Mouse (Mus musculus) hindbrain, embryonic 16.5 days (tissue): ENCODE measurements around the gene Gm6588. TPM values are rescaled to one million over a fixed set of nuclear protein-coding genes. Genes with fewer than 3 reads are reported as not detected.
A peak's percentile ranks its signal among the peaks of the same experiment; 100 is the strongest.

Source experiments
- ATAC-seq: fragments of 200-750 bp; cut with Nextera tagmentation; 2 replicates; pipeline ENCODE4 v1.8.0; 2017; ENCODE audit warnings: moderate TSS enrichment, moderate library complexity
- H3K27ac ChIP-seq: fragments of 300-500 bp; sonication (generic); 2 replicates; pipeline ENCODE4 v1.5.1; 2014; ENCODE audit warnings: low read depth, mild to moderate bottlenecking, control low read depth, low read length, moderate library complexity
- H3K27me3 ChIP-seq: fragments of 300-500 bp; sonication (generic); replicated peaks from 2 replicates; pipeline ENCODE4 v1.6.1; 2014; ENCODE audit warnings: low read length; ENCODE audit not compliant: control insufficient read depth, insufficient read depth
- H3K36me3 ChIP-seq: fragments of 300-500 bp; sonication (generic); 2 replicates; pipeline ENCODE4 v1.6.1; 2014; ENCODE audit warnings: mild to moderate bottlenecking, low read length, moderate library complexity, mixed read lengths; ENCODE audit not compliant: control insufficient read depth, insufficient read depth
- H3K4me1 ChIP-seq: fragments of 300-500 bp; sonication (generic); 2 replicates; pipeline ENCODE4 v1.6.1; 2014; ENCODE audit warnings: low read depth, low read length; ENCODE audit not compliant: control insufficient read depth, insufficient read depth
- H3K4me2 ChIP-seq: fragments of 300-500 bp; sonication (generic); 2 replicates; pipeline ENCODE4 v1.6.1; 2014; ENCODE audit warnings: mild to moderate bottlenecking, low read length, control low read depth, moderate library complexity
- H3K4me3 ChIP-seq: fragments of 300-500 bp; sonication (generic); 2 replicates; pipeline ENCODE4 v1.5.1; 2014; ENCODE audit warnings: mild to moderate bottlenecking, low read length, control low read depth, moderate library complexity
- H3K9ac ChIP-seq: fragments of 300-500 bp; sonication (generic); 2 replicates; pipeline ENCODE4 v1.6.1; 2014; ENCODE audit warnings: low read depth, mild to moderate bottlenecking, control low read depth, low read length, moderate library complexity
- H3K9me3 ChIP-seq: fragments of 300-500 bp; sonication (generic); 2 replicates; pipeline ENCODE4 v1.6.1; 2014; ENCODE audit warnings: mild to moderate bottlenecking, low read length, moderate library complexity; ENCODE audit not compliant: control insufficient read depth
- WGBS: fragments of 180-500 bp; shearing (Covaris S2); extraction: QIAGEN DNeasy Blood & Tissue Kit; methylation state at CpG from one replicate; pipeline ENCODE4 v1.1.7; 2014; 5-methylcytosine and 5-hydroxymethylcytosine counted together
- polyA plus RNA-seq: library from polyadenylated mRNA; unstranded; fragments of >200 nt; fragmentation: Nextera tagmentation; extraction: Ambion mirVana; gene quantifications from 2 replicates; pipeline ENCODE4 v1.2.1, GENCODE M21; 2015

The Gm6588 gene
- polyA plus RNA-seq, 1 experiment from 2014 or later, result 0.68 TPM

DNA sequence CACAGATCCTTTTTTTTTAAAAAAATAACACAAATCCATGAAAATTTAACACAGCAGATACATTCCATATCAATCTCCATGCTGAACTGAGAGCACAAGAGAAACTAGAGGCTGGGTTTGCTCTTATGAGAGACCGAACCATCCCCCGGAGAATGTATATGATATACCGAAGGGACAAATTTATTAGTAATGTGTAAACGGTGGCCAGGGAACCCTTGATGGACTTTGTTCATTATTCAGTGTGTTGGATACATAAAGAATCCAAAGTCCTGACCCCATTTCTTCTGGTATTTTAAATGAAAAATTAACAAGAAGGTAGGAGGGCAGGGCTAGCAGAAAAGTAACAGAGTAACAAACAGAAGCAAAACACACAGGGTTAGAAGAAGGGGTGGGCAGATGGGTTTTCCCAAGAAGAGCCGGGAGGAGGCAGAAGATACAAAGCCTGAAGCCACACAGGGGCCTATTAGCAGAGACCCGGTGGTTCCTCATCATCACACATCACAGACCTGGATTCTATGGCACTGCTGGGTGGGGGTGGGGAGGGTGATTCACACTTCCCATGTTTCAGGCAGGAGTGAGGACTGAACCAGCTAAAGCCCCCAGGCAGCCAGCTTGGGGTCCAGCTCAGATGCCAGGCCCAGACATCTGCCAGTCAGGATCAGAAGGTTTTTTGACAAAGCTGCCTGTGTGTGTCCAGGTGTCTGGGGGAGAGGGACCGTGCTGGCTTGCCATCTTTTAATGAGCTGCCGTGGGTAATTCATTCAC, 50.9 kb downstream of the Gm6588 start:
- Histone ChIP-seq H3K4me3 (no peak overlapping the region), H3K36me3 (no peaks in the 10 kb centered on the region), H3K27ac (0 out of 2 replicates have a peak overlapping the region, but pooled peaks have one; percentile 40), H3K9me3 (no peaks in the 10 kb centered on the region), H3K4me1 (peaks cover 27% of the 10 kb centered on the region), H3K4me2 (no peak overlapping the region), H3K27me3 (no peaks in the 10 kb centered on the region), H3K9ac (no peak overlapping the region)
- WGBS, result 43% methylated on average over 8 of the region's 8 CpGs
- ATAC-seq, result peak; percentile 62; the same call in 1 of the 2 replicates

Other genes with a start within 250 kb of the Gm6588 start
- 1.2 and 1.3 TPM in 2 replicates for gene Cryba4, start 196.9 kb upstream of the Gm6588 start, polyA plus RNA-seq
- 6.6 and 7.7 TPM in 2 replicates for gene Crybb1, start 193.6 kb upstream of the Gm6588 start, polyA plus RNA-seq
- gene Tpst2, start 172.7 kb upstream of the Gm6588 start, polyA plus RNA-seq, result 35.6 and 35.9 TPM in 2 replicates
- 31.9 and 34.6 TPM in 2 replicates for gene Tfip11, start 123.1 kb upstream of the Gm6588 start, polyA plus RNA-seq
- gene Srrd, start 106.4 kb upstream of the Gm6588 start, polyA plus RNA-seq, result 58.3 and 60.8 TPM in 2 replicates
- 37.4 and 39.6 TPM in 2 replicates for gene Hps4, start 106.3 kb upstream of the Gm6588 start, polyA plus RNA-seq
- gene Gm6583, start 93.4 kb upstream of the Gm6588 start, polyA plus RNA-seq, result 0.17 and 0.21 TPM in 2 replicates
- gene Asphd2, start 54.6 kb upstream of the Gm6588 start, polyA plus RNA-seq, result 29.5 and 37.0 TPM in 2 replicates
- gene Sez6l, start 127.8 kb downstream of the Gm6588 start, polyA plus RNA-seq, result 42.8 and 52.7 TPM in 2 replicates